19 mouse cellular contexts compared by ENCODE assay signal in the genomic region with DNA sequence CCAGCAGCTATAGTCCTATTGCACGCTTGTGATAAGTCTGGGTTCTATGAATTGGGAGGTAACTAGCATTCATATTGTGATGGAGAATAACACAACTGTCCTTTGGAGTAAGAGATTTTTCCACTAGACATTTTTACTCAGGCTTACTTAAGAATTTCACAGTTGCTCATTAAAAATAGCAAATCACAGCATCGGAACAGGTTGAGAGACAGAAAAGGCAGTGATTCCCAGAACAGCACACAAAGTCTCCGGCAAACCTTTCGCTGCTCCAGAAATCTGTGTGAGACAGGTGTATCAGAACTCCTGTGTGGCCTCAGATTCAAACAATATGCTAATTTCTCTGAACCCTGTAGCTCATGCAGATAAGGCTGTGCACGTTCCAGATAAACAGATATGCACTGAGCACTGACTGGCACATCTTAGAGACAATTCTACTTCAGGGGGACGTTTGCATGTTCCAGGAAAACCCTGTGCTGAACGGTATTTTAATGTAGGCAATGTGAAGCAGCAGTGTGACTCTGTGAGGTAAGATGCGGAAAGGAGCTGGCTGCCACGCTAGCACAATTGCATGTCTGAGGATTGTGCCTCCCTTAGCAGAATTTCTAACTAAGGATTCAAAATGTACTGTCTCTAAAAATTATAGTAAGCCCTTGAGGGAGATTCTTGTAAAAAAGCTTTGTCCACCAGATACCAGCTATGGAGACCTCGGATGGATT.
A peak's percentile ranks its signal among the peaks of the same experiment; 100 is the strongest.
DNase-seq lines count a peak whose midpoint lies in the region.
"Had no signal": no experiment of that assay in that cellular context is flagged by ENCODE, and none has a peak within 500 bp of the region (broad histone marks: within the 10 kb centered on the region; RNA-seq: fewer than 3 reads in every experiment).

No protein-coding gene starts in this region.

- intact Hi-C loops in left cerebral cortex, postnatal 36 days (cut with DNase I) = no loop called here

- peak; percentile 1 for DNase-seq in layer of hippocampus, adult 9-11 months
- DNase-seq in layer of hippocampus, adult 8-10 months (ENCODE audit: low spot score in 2 of 2) = no peak
- DNase-seq in right cerebral cortex, adult 2 months (ENCODE audit: low spot score in 2 of 2) = peak; percentile 15 to 30
- no peak for DNase-seq in right cerebral cortex, postnatal 4 days
- peak; percentile 34 to 36 for DNase-seq in left cerebral cortex, postnatal 36 days (ENCODE audit: low spot score in 2 of 2)
- DNase-seq in kidney, adult 18-20 months = no peak
- no peak for DNase-seq in heart, adult 18-20 months
- DNase-seq: adrenal gland, postnatal 25 days; cerebellum, adult 8-10 months; cerebellum, postnatal 25 days; gastrocnemius, postnatal 25 days; heart, adult 11 months; heart, postnatal 36 days; kidney, postnatal 14 days; lung, embryonic 14.5 days; lung, postnatal 14 days; retina, postnatal 1 day; thymus, adult 2 months; thymus, postnatal 36 days had no signal

Comparison
In these comparisons a context has a peak if more than half of its experiments do, and no peak if none do; other contexts are left out.
1. DNase-seq: peak in layer of hippocampus, adult 9-11 months (single experiment), right cerebral cortex, adult 2 months (2 of 2) and left cerebral cortex, postnatal 36 days (2 of 2); none in layer of hippocampus, adult 8-10 months (0 of 2), right cerebral cortex, postnatal 4 days (single experiment), kidney, adult 18-20 months (single experiment) and heart, adult 18-20 months (0 of 2).